Mouse (Mus musculus) midbrain, postnatal 0 days (tissue): ENCODE results near the gene Olfr56. TPM values are rescaled to one million over a fixed set of nuclear protein-coding genes. Genes with fewer than 3 reads are reported as not detected.

Experiments
- ATAC-seq: fragments of 200-750 bp; cut with Nextera tagmentation; 2 replicates; pipeline ENCODE4 v1.8.0; 2017; ENCODE audit warnings: moderate number of reproducible peaks, mild to moderate bottlenecking, moderate TSS enrichment, moderate library complexity; ENCODE audit not compliant: low FRiP score
- DNase-seq: peaks from one replicate; pipeline ENCODE4 v3.0.0-alpha.2; 2015; ENCODE audit warnings: low spot score
- H3K27ac ChIP-seq: fragments of 300-500 bp; sonication (generic); 2 replicates; pipeline ENCODE4 v1.5.1; 2014; ENCODE audit warnings: low read depth, mild to moderate bottlenecking, low read length, mixed read lengths
- H3K27me3 ChIP-seq: fragments of 300-500 bp; sonication (generic); 2 replicates; pipeline ENCODE4 v1.6.1; 2014; ENCODE audit warnings: low read length, control low read depth, mixed read lengths; ENCODE audit not compliant: insufficient read depth
- H3K36me3 ChIP-seq: fragments of 300-500 bp; sonication (generic); 2 replicates; pipeline ENCODE4 v1.6.1; 2014; ENCODE audit warnings: low read length, control low read depth, mixed read lengths; ENCODE audit not compliant: insufficient read depth
- H3K4me1 ChIP-seq: fragments of 300-500 bp; sonication (generic); 2 replicates; pipeline ENCODE4 v1.6.1; 2014; ENCODE audit warnings: mild to moderate bottlenecking, control low read depth, antibody characterized with exemption, low read length, mixed read lengths; ENCODE audit not compliant: insufficient read depth
- H3K4me2 ChIP-seq: fragments of 300-500 bp; sonication (generic); 2 replicates; pipeline ENCODE4 v1.6.1; 2014; ENCODE audit warnings: low read depth, mild to moderate bottlenecking, low read length, mixed read lengths; ENCODE audit not compliant: poor library complexity, severe bottlenecking
- H3K4me3 ChIP-seq: fragments of 300-500 bp; sonication (generic); 2 replicates; pipeline ENCODE4 v1.5.1; 2014; ENCODE audit warnings: low read depth, mild to moderate bottlenecking, low read length, moderate library complexity
- H3K9ac ChIP-seq: fragments of 300-500 bp; sonication (generic); replicated peaks from 2 replicates; pipeline ENCODE4 v1.6.1; 2014; ENCODE audit warnings: mild to moderate bottlenecking, low read length, moderate library complexity, mixed read lengths; ENCODE audit not compliant: poor library complexity, severe bottlenecking
- H3K9me3 ChIP-seq: fragments of 300-500 bp; sonication (generic); 2 replicates; pipeline ENCODE4 v1.6.1; 2016; ENCODE audit warnings: low read length, control low read depth
- CTCF ChIP-seq: IDR thresholded peaks from 2 replicates; pipeline ENCODE4 v1.5.1; 2016; ENCODE audit warnings: antibody characterized with exemption, mild to moderate bottlenecking
- WGBS: fragments of 180-500 bp; shearing (Covaris S2); extraction: QIAGEN DNeasy Blood & Tissue Kit; methylation state at CpG from one replicate; pipeline ENCODE4 v1.1.7; 2014; 5-methylcytosine and 5-hydroxymethylcytosine counted together
- polyA plus RNA-seq: library from polyadenylated mRNA; unstranded; fragments of >200 nt; fragmentation: Nextera tagmentation; extraction: Ambion mirVana; gene quantifications from 2 replicates; pipeline ENCODE4 v1.2.1, GENCODE M21; 2015
- total RNA-seq: library from RNA; depleted of rRNA; stranded (reverse); fragments of >200 nt; gene quantifications from 2 replicates; pipeline ENCODE4 v1.2.3, GENCODE M21; 2014

The Olfr56 gene
- total and polyA plus RNA-seq, 2 experiments from 2014 or later = not detected

- no peak overlapping the region for H3K27ac ChIP-seq
- no peak for TF ChIP-seq CTCF
- H3K9me3 ChIP-seq = no peaks in the 10 kb centered on the region
- H3K9ac ChIP-seq = no peak overlapping the region
- no peaks in the 10 kb centered on the region for H3K36me3 ChIP-seq
- WGBS = 90% methylated on average over 6 of the region's 6 CpGs
- no peaks in the 10 kb centered on the region for H3K4me1 ChIP-seq
- no peak for ATAC-seq
- H3K27me3 ChIP-seq = no peaks in the 10 kb centered on the region
- no peak overlapping the region for H3K4me2 ChIP-seq
- no peak for DNase-seq
- no peak overlapping the region for H3K4me3 ChIP-seq
Observed at GRCm38 (mm10) chr11:49112624-49113219, 134.0 kb downstream of the Olfr56 start.

GRCm38 (mm10) chr11:49114158-49114557, 135.5 kb downstream of the Olfr56 start:
- no peak for ATAC-seq
- Histone ChIP-seq H3K4me2 (no peak overlapping the region), H3K36me3 (no peaks in the 10 kb centered on the region), H3K9me3 (no peaks in the 10 kb centered on the region), H3K9ac (no peak overlapping the region), H3K4me1 (no peaks in the 10 kb centered on the region), H3K27me3 (no peaks in the 10 kb centered on the region), H3K4me3 (no peak overlapping the region), H3K27ac (no peak overlapping the region)
- no peak for TF ChIP-seq CTCF
- no peak for DNase-seq
- 79% methylated on average over 2 of the region's 2 CpGs for WGBS

GRCm38 (mm10) chr11:49114774-49115173, 136.1 kb downstream of the Olfr56 start, which contains the start of gene Olfr1396:
Gene Olfr1396, minus strand, starts transcription at chr11:49114874.
- ATAC-seq (no peak), DNase-seq (no peak)
- no peak for TF ChIP-seq CTCF
- Histone ChIP-seq H3K36me3 (no peaks in the 10 kb centered on the region), H3K27ac (no peak within 1 kb of the TSS), H3K9me3 (no peaks in the 10 kb centered on the region), H3K4me2 (no peak within 1 kb of the TSS), H3K4me3 (no peak within 1 kb of the TSS), H3K4me1 (no peaks in the 10 kb centered on the region), H3K27me3 (no peaks in the 10 kb centered on the region), H3K9ac (no peak within 1 kb of the TSS)

GRCm38 (mm10) chr11:49119635-49120034, 140.9 kb downstream of the Olfr56 start:
- WGBS = 77% methylated on average over 3 of the region's 3 CpGs
- H3K4me2 ChIP-seq = no peak overlapping the region
- H3K36me3 ChIP-seq = no peaks in the 10 kb centered on the region
- no peaks in the 10 kb centered on the region for H3K4me1 ChIP-seq
- H3K9ac ChIP-seq = no peak overlapping the region
- H3K9me3 ChIP-seq = no peaks in the 10 kb centered on the region
- no peaks in the 10 kb centered on the region for H3K27me3 ChIP-seq
- no peak overlapping the region for H3K4me3 ChIP-seq
- no peak overlapping the region for H3K27ac ChIP-seq
- no peak for DNase-seq
- TF ChIP-seq CTCF = no peak
- ATAC-seq = no peak

- Histone ChIP-seq H3K27ac (no peak overlapping the region), H3K4me2 (no peak overlapping the region)
- 89% methylated on average over 2 of the region's 2 CpGs for WGBS
Observed at GRCm38 (mm10) chr11:49124169-49124568, 145.5 kb downstream of the Olfr56 start.

GRCm38 (mm10) chr11:49141974-49142373, 163.3 kb downstream of the Olfr56 start, which contains the start of gene Olfr1395:
Gene Olfr1395, plus strand, starts transcription at chr11:49142274.
- DNase-seq (no peak), ATAC-seq (no peak)
- Histone ChIP-seq H3K27ac (no peak within 1 kb of the TSS), H3K36me3 (no peaks in the 10 kb centered on the region), H3K4me1 (no peaks in the 10 kb centered on the region), H3K4me3 (no peak within 1 kb of the TSS), H3K9me3 (no peaks in the 10 kb centered on the region), H3K4me2 (no peak within 1 kb of the TSS), H3K9ac (no peak within 1 kb of the TSS), H3K27me3 (no peaks in the 10 kb centered on the region)
- 92% methylated on average over 6 of the region's 6 CpGs for WGBS
- no peak for TF ChIP-seq CTCF

More at GRCm38 (mm10) chr11:49124169-49124568, 145.5 kb downstream of the Olfr56 start:
- TF ChIP-seq CTCF = no peak
- no peak overlapping the region for H3K9ac ChIP-seq
- ATAC-seq = no peak
- H3K36me3 ChIP-seq = no peaks in the 10 kb centered on the region
- H3K27me3 ChIP-seq = no peaks in the 10 kb centered on the region
- H3K4me3 ChIP-seq = no peak overlapping the region
- H3K4me1 ChIP-seq = no peaks in the 10 kb centered on the region
- DNase-seq = no peak
- H3K9me3 ChIP-seq = no peaks in the 10 kb centered on the region
